Mouse (Mus musculus) layer of hippocampus, adult 9-10 months (tissue): ENCODE measurements around the gene Ivd.

ENCODE experiments used
- DNase-seq: peaks from one replicate; pipeline ENCODE4 v3.0.0; 2022; ENCODE audit warnings: low spot score

The Ivd gene

GRCm38 (mm10) chr2:118861454-118862339 lies at the start of gene Ivd:
Ivd (plus strand) TSS chr2:118861954.
- DNase-seq = peak; percentile 78

GRCm38 (mm10) chr2:118812724-118813123 lies 49.0 kb upstream of the Ivd start:
- DNase-seq = no peak

GRCm38 (mm10) chr2:118813981-118814836 lies 47.5 kb upstream of the Ivd start, which contains the start of gene Knstrn:
Knstrn (plus strand) TSS chr2:118814003.
- DNase-seq = peak; percentile 56

- DNase-seq = no peak
These were observed 39.0 kb upstream of the Ivd start for GRCm38 (mm10) chr2:118822800-118823199.

GRCm38 (mm10) chr2:118824396-118824795 lies 37.4 kb upstream of the Ivd start:
- DNase-seq = no peak

GRCm38 (mm10) chr2:118829096-118829495 lies 32.7 kb upstream of the Ivd start:
- DNase-seq = no peak

GRCm38 (mm10) chr2:118834061-118834460 lies 27.7 kb upstream of the Ivd start:
- DNase-seq = no peak

GRCm38 (mm10) chr2:118835115-118835514 lies 26.6 kb upstream of the Ivd start:
- no peak for DNase-seq

GRCm38 (mm10) chr2:118838330-118838729 lies 23.4 kb upstream of the Ivd start:
- no peak for DNase-seq

- no peak for DNase-seq
These were observed 20.6 kb upstream of the Ivd start for GRCm38 (mm10) chr2:118841186-118841585.

- DNase-seq = no peak
These were observed 20.0 kb upstream of the Ivd start for GRCm38 (mm10) chr2:118841774-118842173.

- no peak for DNase-seq
These were observed 17.3 kb upstream of the Ivd start for GRCm38 (mm10) chr2:118844427-118844826.

GRCm38 (mm10) chr2:118846246-118846645 lies 15.5 kb upstream of the Ivd start:
- DNase-seq = no peak

GRCm38 (mm10) chr2:118851756-118852155 lies 10.0 kb upstream of the Ivd start:
- DNase-seq = no peak

GRCm38 (mm10) chr2:118862340-118862675 lies 554 bp downstream of the Ivd start:
- DNase-seq = no peak

- DNase-seq = no peak
These were observed 8.8 kb downstream of the Ivd start for GRCm38 (mm10) chr2:118870601-118871000.

- DNase-seq = no peak
These were observed 9.3 kb downstream of the Ivd start for GRCm38 (mm10) chr2:118871032-118871431.

GRCm38 (mm10) chr2:118873018-118873417 lies 11.3 kb downstream of the Ivd start:
- no peak for DNase-seq

- no peak for DNase-seq
These were observed 12.2 kb downstream of the Ivd start for GRCm38 (mm10) chr2:118873890-118874430.

- DNase-seq = no peak
These were observed 13.6 kb downstream of the Ivd start for GRCm38 (mm10) chr2:118875316-118875715.

GRCm38 (mm10) chr2:118876453-118876852 lies 14.7 kb downstream of the Ivd start:
- DNase-seq = no peak

GRCm38 (mm10) chr2:118881019-118881418 lies 19.3 kb downstream of the Ivd start:
- DNase-seq = no peak

- no peak for DNase-seq
These were observed 20.2 kb downstream of the Ivd start for GRCm38 (mm10) chr2:118881956-118882355.
